ENCODE assay signal across 15 mouse cellular contexts in the genomic region with DNA sequence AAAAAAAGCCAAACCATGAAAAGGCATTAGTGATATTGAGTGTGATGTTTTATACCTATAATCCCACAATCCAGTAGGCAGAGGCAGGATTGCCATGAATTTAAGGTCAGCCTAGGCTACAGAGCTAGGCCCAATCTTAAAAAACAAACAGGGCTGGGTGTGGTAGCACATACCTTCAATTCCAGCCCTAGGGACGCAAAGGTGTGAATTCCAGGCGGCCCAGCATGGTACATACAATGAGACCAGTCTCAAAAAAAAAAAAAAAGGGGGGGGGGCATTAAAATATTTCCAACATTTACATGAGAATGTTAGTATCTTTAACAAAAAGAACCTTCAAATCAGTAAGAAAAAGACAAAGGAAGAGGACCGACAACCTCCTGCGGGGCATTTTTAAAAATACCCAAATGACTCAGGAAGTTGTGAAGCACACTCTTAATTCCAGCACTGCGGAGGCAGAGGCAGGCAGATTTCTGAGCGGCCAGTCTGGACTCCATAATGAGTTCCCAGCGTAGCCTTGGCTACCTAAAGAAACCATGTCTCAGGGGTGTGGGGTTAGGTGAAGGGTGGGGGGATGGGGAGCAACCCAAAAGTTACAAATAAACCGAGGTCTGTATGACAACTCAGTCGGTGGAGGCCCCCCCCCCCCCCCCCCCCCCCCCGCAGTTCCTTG. TPM values are rescaled to one million over a fixed set of nuclear protein-coding genes. Genes with fewer than 3 reads are reported as not detected.
"Had no signal": no experiment of that assay in that cellular context is flagged by ENCODE, and none has a peak within 500 bp of the region (broad histone marks: within the 10 kb centered on the region; RNA-seq: fewer than 3 reads in every experiment).

No protein-coding gene starts in this region.

- DNase-seq: liver, postnatal 0 days; lung, adult 2 months; lung, postnatal 14 days; lung, postnatal 4 days; midbrain, embryonic 14.5 days; retina, postnatal 1 day; right cerebral cortex, adult 18-20 months; right cerebral cortex, postnatal 25 days; right cerebral cortex, postnatal 4 days; spleen, adult 18-20 months; thymus, adult 18-20 months; thymus, postnatal 14 days; thymus, postnatal 36 days had no signal

RNA-seq across cellular contexts. Expression of gene Aire, which starts 4.8 kb away (rescaled TPM):
- total RNA-seq: megakaryocyte, adult 5-6 weeks; megakaryocyte-erythroid progenitor cell, adult 5-6 weeks had no signal

RNA-seq across cellular contexts. Expression of gene Dnmt3l, which starts 6.4 kb away (rescaled TPM):
- total RNA-seq: megakaryocyte-erythroid progenitor cell, adult 5-6 weeks had no signal
